Mouse (Mus musculus) midbrain, embryonic 11.5 days (tissue): Measurements from ENCODE around the gene Lamc2. TPM values are rescaled to one million over a fixed set of nuclear protein-coding genes. Genes with fewer than 3 reads are reported as not detected.

Source experiments
- ATAC-seq: fragments of 200-750 bp; cut with Nextera tagmentation; 2 replicates; pipeline ENCODE4 v1.8.0; 2017; ENCODE audit warnings: moderate TSS enrichment, moderate library complexity; ENCODE audit not compliant: low FRiP score
- DNase-seq: peaks from one replicate; pipeline ENCODE4 v3.0.0; 2015; ENCODE audit warnings: low spot score; ENCODE audit errors: missing footprints
- H3K27ac ChIP-seq: fragments of 300-500 bp; sonication (generic); 2 replicates; pipeline ENCODE4 v1.5.1; 2014; ENCODE audit warnings: low read depth, low read length
- H3K27me3 ChIP-seq: fragments of 300-500 bp; sonication (generic); 2 replicates; pipeline ENCODE4 v1.6.1; 2014; ENCODE audit warnings: mild to moderate bottlenecking, low read length, moderate library complexity, mixed read lengths; ENCODE audit not compliant: control insufficient read depth, insufficient read depth
- H3K36me3 ChIP-seq: fragments of 300-500 bp; sonication (generic); 2 replicates; pipeline ENCODE4 v1.6.1; 2014; ENCODE audit warnings: mild to moderate bottlenecking, low read length, moderate library complexity, mixed read lengths; ENCODE audit not compliant: control insufficient read depth, insufficient read depth
- H3K4me1 ChIP-seq: fragments of 300-500 bp; sonication (generic); 2 replicates; pipeline ENCODE4 v1.6.1; 2014; ENCODE audit warnings: low read length; ENCODE audit not compliant: control insufficient read depth, insufficient read depth
- H3K4me2 ChIP-seq: fragments of 300-500 bp; sonication (generic); 2 replicates; pipeline ENCODE4 v1.6.1; 2014; ENCODE audit warnings: mild to moderate bottlenecking, moderate library complexity
- H3K4me3 ChIP-seq: fragments of 300-500 bp; sonication (generic); 2 replicates; pipeline ENCODE4 v1.5.1; 2014; ENCODE audit warnings: low read depth, low read length
- H3K9ac ChIP-seq: fragments of 300-500 bp; sonication (generic); 2 replicates; pipeline ENCODE4 v1.6.1; 2014; ENCODE audit warnings: low read length
- H3K9me3 ChIP-seq: fragments of 300-500 bp; sonication (generic); 2 replicates; pipeline ENCODE4 v1.6.1; 2016; ENCODE audit warnings: low read length; ENCODE audit not compliant: control insufficient read depth
- WGBS: fragments of 180-500 bp; shearing (Covaris S2); extraction: QIAGEN DNeasy Blood & Tissue Kit; methylation state at CpG from one replicate; pipeline ENCODE4 v1.1.7; 2014; 5-methylcytosine and 5-hydroxymethylcytosine counted together
- polyA plus RNA-seq: library from polyadenylated mRNA; unstranded; fragments of >200 nt; fragmentation: Nextera tagmentation; extraction: Ambion mirVana; gene quantifications from 2 replicates; pipeline ENCODE4 v1.2.1, GENCODE M21; 2014

Gene Lamc2
- polyA plus RNA-seq, 1 experiment from 2014 or later: 0.51 TPM

GRCm38 (mm10) chr1:153168293-153168692 is 18.0 kb downstream of the Lamc2 start:
- ATAC-seq (no peak), DNase-seq (no peak)
- Histone ChIP-seq H3K27me3 (no peaks in the 10 kb centered on the region), H3K36me3 (no peaks in the 10 kb centered on the region), H3K9me3 (no peaks in the 10 kb centered on the region), H3K4me3 (no peak overlapping the region), H3K4me1 (0 out of 2 replicates have a peak, but pooled peaks cover 2% of the 10 kb centered on the region), H3K27ac (no peak overlapping the region), H3K9ac (no peak overlapping the region), H3K4me2 (no peak overlapping the region)
- 80% methylated on average over 5 of the region's 5 CpGs for WGBS

GRCm38 (mm10) chr1:153163831-153164230 is 22.4 kb downstream of the Lamc2 start:
- Histone ChIP-seq H3K36me3 (no peaks in the 10 kb centered on the region), H3K9ac (no peak overlapping the region)
- ATAC-seq: no peak

DNA sequence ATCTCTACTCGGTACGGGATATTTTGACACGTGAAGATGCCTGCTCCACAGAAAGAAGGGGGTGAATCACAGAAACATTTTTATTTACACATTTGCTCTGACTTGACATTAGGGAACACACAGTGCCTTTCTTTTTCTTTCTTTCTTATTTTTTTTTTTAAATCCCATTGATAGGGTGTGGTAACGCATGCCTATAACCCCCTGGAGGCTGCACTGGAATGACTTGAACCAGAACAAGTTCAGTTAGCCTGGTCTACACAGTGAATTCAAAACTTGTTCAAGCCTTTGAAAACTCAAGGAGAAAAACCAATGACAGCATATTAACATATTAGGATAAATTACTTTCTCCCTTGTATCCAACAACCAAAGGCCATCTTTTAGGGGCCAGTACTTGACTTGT is 27.1 kb downstream of the Lamc2 start:
- 90% methylated on average over 4 of the region's 4 CpGs for WGBS
- no peak overlapping the region for H3K4me2 ChIP-seq
- no peaks in the 10 kb centered on the region for H3K27me3 ChIP-seq
- no peak overlapping the region for H3K9ac ChIP-seq
- H3K4me3 ChIP-seq: no peak overlapping the region
- H3K27ac ChIP-seq: no peak overlapping the region
- H3K4me1 ChIP-seq: no peaks in the 10 kb centered on the region
- H3K36me3 ChIP-seq: no peaks in the 10 kb centered on the region
- ATAC-seq: no peak
- no peaks in the 10 kb centered on the region for H3K9me3 ChIP-seq
- no peak for DNase-seq

More at GRCm38 (mm10) chr1:153163831-153164230, 22.4 kb downstream of the Lamc2 start:
- H3K9me3 ChIP-seq: no peaks in the 10 kb centered on the region
- 82% methylated on average over 3 of the region's 3 CpGs for WGBS
- no peak overlapping the region for H3K4me3 ChIP-seq
- H3K27ac ChIP-seq: no peak overlapping the region
- no peaks in the 10 kb centered on the region for H3K4me1 ChIP-seq
- no peak overlapping the region for H3K4me2 ChIP-seq
- no peaks in the 10 kb centered on the region for H3K27me3 ChIP-seq
- DNase-seq: no peak

DNA sequence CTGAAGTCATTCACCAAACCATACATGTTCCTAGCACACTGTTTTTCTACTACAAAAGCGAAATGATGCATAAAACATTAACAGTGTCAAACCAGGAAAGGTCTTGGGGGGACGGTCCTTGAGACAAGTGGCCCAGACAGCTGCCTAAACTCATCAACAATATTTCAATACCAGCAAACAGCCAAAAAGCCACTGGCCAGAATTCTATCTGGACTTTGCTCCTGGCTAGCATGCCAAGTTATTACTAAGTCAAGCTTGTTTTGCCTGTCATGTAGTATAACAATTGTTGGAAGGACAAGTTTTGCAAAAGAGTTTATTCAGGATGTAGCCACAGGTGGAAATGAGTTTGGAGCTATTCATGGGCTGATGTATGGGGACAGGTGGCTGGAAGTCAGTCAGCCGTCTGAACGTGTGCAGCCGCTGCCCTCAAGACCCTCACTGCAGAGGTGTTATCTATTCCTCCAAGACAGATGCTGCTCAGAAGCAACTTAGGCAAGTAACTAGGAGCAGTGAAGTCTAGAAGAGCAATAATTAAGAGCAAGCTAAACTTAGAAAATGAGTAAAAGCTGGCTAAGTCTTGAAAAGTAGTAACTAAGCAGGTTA is 29.1 kb downstream of the Lamc2 start:
- H3K4me2 ChIP-seq: no peak overlapping the region
- no peak overlapping the region for H3K27ac ChIP-seq
- no peak for ATAC-seq
- no peak overlapping the region for H3K9ac ChIP-seq
- WGBS: 87% methylated on average over 5 of the region's 5 CpGs
- DNase-seq: no peak
- no peaks in the 10 kb centered on the region for H3K9me3 ChIP-seq
- no peaks in the 10 kb centered on the region for H3K27me3 ChIP-seq
- no peaks in the 10 kb centered on the region for H3K36me3 ChIP-seq
- no peak overlapping the region for H3K4me3 ChIP-seq
- no peaks in the 10 kb centered on the region for H3K4me1 ChIP-seq

DNA sequence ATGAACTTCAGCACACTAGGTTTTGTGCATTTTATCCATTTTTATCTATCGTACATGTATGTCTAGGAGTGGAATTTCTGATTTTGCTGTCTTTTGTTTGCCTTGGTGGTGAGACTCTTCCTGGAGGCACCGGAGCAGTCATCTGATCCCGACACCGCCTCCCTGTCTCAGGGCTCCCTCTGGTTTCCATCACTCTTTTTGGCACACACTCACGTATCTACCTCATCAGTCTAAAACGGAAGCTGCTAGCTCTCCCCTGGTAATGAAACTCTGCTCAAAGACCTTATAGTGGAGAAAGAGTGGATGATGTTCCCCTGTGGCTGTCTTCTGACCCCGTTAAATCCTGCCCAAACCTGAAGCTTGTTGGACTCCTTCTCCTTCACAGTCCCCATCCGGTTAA is 30.9 kb downstream of the Lamc2 start:
- Histone ChIP-seq H3K4me2 (no peak overlapping the region), H3K36me3 (no peaks in the 10 kb centered on the region), H3K4me3 (no peak overlapping the region), H3K9me3 (no peaks in the 10 kb centered on the region), H3K27ac (no peak overlapping the region), H3K27me3 (no peaks in the 10 kb centered on the region), H3K4me1 (no peaks in the 10 kb centered on the region), H3K9ac (no peak overlapping the region)
- 92% methylated on average over 8 of the region's 8 CpGs for WGBS
- DNase-seq: no peak
- ATAC-seq: no peak

DNA sequence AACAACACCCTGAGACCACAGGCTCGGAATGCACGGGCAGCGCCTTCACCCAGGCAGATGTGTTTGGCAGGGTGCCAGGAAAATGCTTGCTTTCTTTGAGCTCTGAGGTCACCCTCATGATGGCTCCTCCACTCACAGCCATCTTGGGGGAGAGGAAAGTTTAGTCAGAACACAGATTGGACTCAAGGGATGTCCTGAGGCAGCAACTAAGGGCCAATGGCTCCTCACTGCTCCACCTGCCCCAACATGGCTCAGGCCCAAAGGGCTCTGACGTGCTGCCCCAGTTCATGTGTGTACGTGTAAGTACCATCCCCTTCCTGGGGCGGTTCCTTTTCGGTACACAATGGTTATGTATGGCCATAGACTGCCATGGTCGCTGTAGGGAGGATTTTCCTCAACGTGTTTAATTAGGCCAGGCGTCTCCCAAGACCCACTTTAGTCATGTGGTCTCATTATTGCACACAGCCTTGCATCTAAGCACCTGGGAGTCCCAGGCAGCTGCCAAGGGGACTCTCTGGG is 32.6 kb downstream of the Lamc2 start:
- Histone ChIP-seq H3K36me3 (no peaks in the 10 kb centered on the region), H3K9me3 (no peaks in the 10 kb centered on the region), H3K27ac (no peak overlapping the region), H3K4me3 (no peak overlapping the region), H3K27me3 (no peaks in the 10 kb centered on the region), H3K4me1 (no peaks in the 10 kb centered on the region), H3K4me2 (no peak overlapping the region), H3K9ac (no peak overlapping the region)
- no peak for ATAC-seq
- WGBS: 84% methylated on average over 10 of the region's 10 CpGs
- no peak for DNase-seq

- no peak for ATAC-seq
- Histone ChIP-seq H3K27ac (no peak overlapping the region), H3K9ac (no peak overlapping the region), H3K27me3 (no peaks in the 10 kb centered on the region), H3K4me3 (no peak overlapping the region), H3K4me2 (no peak overlapping the region), H3K36me3 (no peaks in the 10 kb centered on the region), H3K4me1 (no peaks in the 10 kb centered on the region), H3K9me3 (no peaks in the 10 kb centered on the region)
- WGBS: 91% methylated on average over 7 of the region's 7 CpGs
- no peak for DNase-seq
These were observed 33.7 kb downstream of the Lamc2 start for GRCm38 (mm10) chr1:153152594-153152993.

DNA sequence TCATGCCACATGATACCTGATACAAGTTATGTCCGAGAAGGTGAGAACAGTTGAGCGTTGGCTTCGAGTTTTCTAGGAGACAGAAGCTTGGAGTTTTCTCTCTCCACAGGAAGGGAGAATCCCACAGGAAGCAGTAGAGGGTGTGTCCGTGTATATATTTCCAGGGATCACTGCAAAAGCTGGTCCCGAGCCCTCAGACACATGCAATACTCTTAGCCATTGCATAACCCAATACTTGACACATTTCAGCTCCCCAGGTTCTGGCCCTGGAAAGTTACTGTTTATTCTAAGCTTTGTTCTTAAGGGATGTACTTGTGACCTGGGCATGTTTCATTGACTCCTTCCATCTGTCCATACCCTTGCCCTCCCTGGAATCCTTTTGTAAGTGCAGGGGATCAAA is 40.5 kb downstream of the Lamc2 start:
- Histone ChIP-seq H3K4me3 (no peak overlapping the region), H3K27ac (no peak overlapping the region), H3K4me1 (no peaks in the 10 kb centered on the region), H3K27me3 (no peaks in the 10 kb centered on the region), H3K9me3 (no peaks in the 10 kb centered on the region), H3K9ac (no peak overlapping the region), H3K36me3 (no peaks in the 10 kb centered on the region), H3K4me2 (no peak overlapping the region)
- DNase-seq (no peak), ATAC-seq (no peak)
- 84% methylated on average over 5 of the region's 5 CpGs for WGBS

- Histone ChIP-seq H3K4me1 (no peaks in the 10 kb centered on the region), H3K27ac (no peak overlapping the region), H3K36me3 (no peaks in the 10 kb centered on the region), H3K9me3 (no peaks in the 10 kb centered on the region), H3K27me3 (no peaks in the 10 kb centered on the region), H3K4me2 (no peak overlapping the region), H3K4me3 (no peak overlapping the region), H3K9ac (no peak overlapping the region)
- WGBS: 81% methylated on average over 11 of the region's 11 CpGs
- DNase-seq: no peak
- ATAC-seq: no peak
These were observed 42.2 kb downstream of the Lamc2 start for GRCm38 (mm10) chr1:153144021-153144420.
